Mouse (Mus musculus) erythroblast, embryonic 14.5 days (primary cell): ENCODE data around the gene Pum3. TPM values are rescaled to one million over a fixed set of nuclear protein-coding genes. Genes with fewer than 3 reads are reported as not detected.
A peak's percentile ranks its signal among the peaks of the same experiment; 100 is the strongest.

Source experiments
- H3K27me3 ChIP-seq: 2 replicates; pipeline ENCODE4 v1.6.1; 2012; ENCODE audit warnings: inconsistent platforms; ENCODE audit not compliant: control insufficient read depth
- H3K36me3 ChIP-seq: 2 replicates; pipeline ENCODE4 v1.6.1; 2012; ENCODE audit warnings: mild to moderate bottlenecking, inconsistent platforms; ENCODE audit not compliant: control insufficient read depth
- H3K4me1 ChIP-seq: 2 replicates; pipeline ENCODE4 v1.6.1; 2012; ENCODE audit warnings: inconsistent platforms; ENCODE audit not compliant: control insufficient read depth
- H3K4me3 ChIP-seq: replicated peaks from 2 replicates; pipeline ENCODE3; 2012; ENCODE audit warnings: moderate library complexity, mild to moderate bottlenecking, inconsistent platforms
- H3K9me3 ChIP-seq: 2 replicates; pipeline ENCODE4 v1.6.1; 2012; ENCODE audit warnings: low read length, inconsistent platforms, mixed read lengths; ENCODE audit not compliant: control insufficient read depth
- GATA1 ChIP-seq: IDR thresholded peaks from 2 replicates; pipeline ENCODE4 v1.6.1; 2012; ENCODE audit warnings: low read length, inconsistent platforms, mixed read lengths
- TAL1 ChIP-seq: IDR thresholded peaks from 3 replicates; pipeline ENCODE4 v1.6.1; 2012; ENCODE audit warnings: low read length, inconsistent platforms, mixed read lengths
- polyA plus RNA-seq: library from polyadenylated mRNA; stranded (reverse); fragments of >175 nt; gene quantifications from 2 replicates; pipeline ENCODE4 v1.2.3, GENCODE M21; 2012

Pum3 gene
- 1.5 and 1.9 TPM in 2 replicates for polyA plus RNA-seq

DNA sequence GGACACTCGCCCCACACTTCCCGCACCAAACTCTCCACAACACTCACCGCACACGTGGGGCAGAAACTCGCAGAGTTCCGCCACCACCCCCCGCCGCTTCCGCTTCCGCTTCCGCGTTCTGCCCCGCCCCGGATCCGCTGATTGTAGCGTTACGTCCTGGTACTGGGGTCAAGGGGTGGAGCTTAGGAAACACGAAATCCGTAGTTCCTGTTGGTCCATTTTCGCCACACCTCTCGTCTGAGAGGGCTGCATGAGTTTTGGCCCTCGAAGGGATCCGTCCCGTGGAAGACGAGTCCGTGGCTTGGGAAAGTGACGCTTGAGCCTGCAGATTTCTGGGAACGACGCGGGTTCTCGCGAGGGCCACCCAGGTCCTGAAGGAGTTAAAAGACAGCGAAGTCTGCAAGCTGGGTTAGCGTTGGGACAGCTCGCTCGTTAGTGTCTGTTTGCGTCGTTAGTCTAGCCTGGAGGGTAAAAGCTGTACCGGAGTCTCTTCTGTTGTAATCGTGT lies at the start of gene Pum3:
TSS of gene Pum3 (minus strand) at position 81 of the 507 bp plus-strand sequence.
- TF ChIP-seq TAL1 (no peak), GATA1 (peak; percentile 27; the same call in 1 of the 2 replicates)
- Histone ChIP-seq H3K9me3 (no peaks in the 10 kb centered on the region), H3K27me3 (no peaks in the 10 kb centered on the region), H3K4me3 (peak within 1 kb of the TSS; percentile 94), H3K4me1 (peaks cover 31% of the 10 kb centered on the region), H3K36me3 (peaks cover 14% of the 10 kb centered on the region)

- Histone ChIP-seq H3K4me3 (no peak overlapping the region), H3K36me3 (no peaks in the 10 kb centered on the region), H3K9me3 (no peaks in the 10 kb centered on the region; the same call in 1 of the 2 replicates), H3K4me1 (no peaks in the 10 kb centered on the region), H3K27me3 (no peaks in the 10 kb centered on the region)
- TF ChIP-seq TAL1: no peak
- TF ChIP-seq GATA1: no peak
Measured at GRCm38 (mm10) chr19:27466691-27467090, 37.1 kb upstream of the Pum3 start.

DNA sequence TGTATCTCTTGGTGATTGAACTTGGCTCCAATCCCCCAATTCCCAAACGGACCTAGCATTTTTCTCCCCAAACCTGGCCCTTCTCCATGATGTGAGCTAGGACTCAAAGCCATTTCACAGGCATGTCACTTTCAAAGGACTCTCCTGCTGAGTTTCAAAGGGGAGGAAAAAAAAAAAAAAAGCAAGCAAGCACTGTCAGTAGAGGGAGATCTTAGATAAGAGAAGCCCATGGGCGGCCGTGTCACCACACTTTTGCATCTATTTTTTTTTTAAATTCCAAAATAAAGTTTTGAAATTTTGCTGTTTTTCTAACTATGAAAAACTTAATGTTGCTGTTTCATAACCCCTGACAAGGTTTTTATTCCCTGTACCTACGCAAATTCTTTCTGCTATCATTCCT lies 33.0 kb upstream of the Pum3 start:
- H3K4me1 ChIP-seq: no peaks in the 10 kb centered on the region
- no peaks in the 10 kb centered on the region for H3K36me3 ChIP-seq
- TF ChIP-seq TAL1: no peak
- TF ChIP-seq GATA1: no peak
- H3K27me3 ChIP-seq: no peaks in the 10 kb centered on the region
- no peak overlapping the region for H3K4me3 ChIP-seq
- H3K9me3 ChIP-seq: no peaks in the 10 kb centered on the region; the same call in 1 of the 2 replicates

GRCm38 (mm10) chr19:27450458-27450857 lies 20.8 kb upstream of the Pum3 start:
- Histone ChIP-seq H3K36me3 (no peaks in the 10 kb centered on the region), H3K4me1 (no peaks in the 10 kb centered on the region), H3K4me3 (no peak overlapping the region), H3K27me3 (no peaks in the 10 kb centered on the region), H3K9me3 (no peaks in the 10 kb centered on the region)
- TF ChIP-seq TAL1: no peak
- TF ChIP-seq GATA1: no peak

DNA sequence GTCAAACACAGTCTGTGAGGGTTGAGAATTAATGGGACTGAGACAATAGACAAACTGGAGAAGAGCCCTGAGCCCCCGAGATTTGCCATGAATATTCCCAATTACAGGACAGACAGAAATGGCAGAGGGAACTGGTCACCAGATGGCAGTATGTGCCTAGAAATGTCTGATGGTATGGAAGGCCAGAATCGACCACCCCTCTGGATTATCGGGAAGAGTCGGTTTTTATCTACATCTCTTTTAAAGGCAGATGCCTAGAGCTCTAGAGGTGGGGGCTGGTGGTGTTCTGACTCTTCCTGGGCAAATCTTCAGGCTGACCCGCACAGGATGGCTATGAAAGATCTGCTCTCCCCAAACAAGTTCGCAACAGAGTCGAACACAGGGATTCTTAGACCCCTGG lies 17.9 kb upstream of the Pum3 start:
- H3K4me3 ChIP-seq: no peak overlapping the region
- no peaks in the 10 kb centered on the region for H3K36me3 ChIP-seq
- no peaks in the 10 kb centered on the region for H3K9me3 ChIP-seq
- no peaks in the 10 kb centered on the region for H3K4me1 ChIP-seq
- TF ChIP-seq GATA1 (no peak), TAL1 (no peak)
- H3K27me3 ChIP-seq: no peaks in the 10 kb centered on the region

GRCm38 (mm10) chr19:27441106-27441505 lies 11.5 kb upstream of the Pum3 start:
- Histone ChIP-seq H3K27me3 (no peaks in the 10 kb centered on the region), H3K4me1 (no peaks in the 10 kb centered on the region), H3K9me3 (no peaks in the 10 kb centered on the region), H3K4me3 (no peak overlapping the region), H3K36me3 (no peaks in the 10 kb centered on the region)
- no peak for TF ChIP-seq GATA1
- TF ChIP-seq TAL1: no peak

DNA sequence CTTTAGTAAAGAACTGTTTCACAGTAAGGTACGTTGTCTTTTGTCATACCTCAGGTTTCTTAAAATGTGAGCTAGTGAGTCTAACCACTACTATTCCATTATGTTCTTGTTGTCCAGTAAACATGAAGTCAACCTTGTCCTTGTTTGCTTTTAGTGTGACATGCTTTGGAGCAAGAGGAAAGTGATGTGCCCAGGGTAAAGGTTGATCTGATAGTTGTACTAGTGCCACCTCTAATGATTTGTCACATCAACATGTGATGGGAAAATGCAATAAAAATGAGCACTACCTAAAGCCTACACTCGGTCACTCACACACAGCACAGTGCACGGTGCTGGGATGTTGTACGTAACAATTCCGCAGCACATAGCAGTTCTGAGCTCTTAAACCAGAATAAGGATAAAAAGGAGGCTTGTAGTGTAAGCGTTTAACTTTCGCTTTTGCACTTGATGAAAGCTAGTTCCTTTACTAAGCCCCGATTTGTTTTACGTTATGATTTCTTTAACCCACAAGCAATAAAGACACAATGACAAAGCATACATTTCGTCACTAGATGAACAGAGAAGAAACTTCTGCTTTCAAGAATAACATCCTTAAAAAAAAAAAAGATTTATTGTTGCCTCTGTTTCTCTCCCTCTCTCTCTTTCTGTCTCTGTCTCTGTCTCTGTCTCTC lies 8.5 kb upstream of the Pum3 start:
- TF ChIP-seq TAL1 (no peak), GATA1 (no peak)
- Histone ChIP-seq H3K4me1 (no peaks in the 10 kb centered on the region), H3K9me3 (no peaks in the 10 kb centered on the region), H3K4me3 (no peak overlapping the region), H3K36me3 (no peaks in the 10 kb centered on the region), H3K27me3 (no peaks in the 10 kb centered on the region)

DNA sequence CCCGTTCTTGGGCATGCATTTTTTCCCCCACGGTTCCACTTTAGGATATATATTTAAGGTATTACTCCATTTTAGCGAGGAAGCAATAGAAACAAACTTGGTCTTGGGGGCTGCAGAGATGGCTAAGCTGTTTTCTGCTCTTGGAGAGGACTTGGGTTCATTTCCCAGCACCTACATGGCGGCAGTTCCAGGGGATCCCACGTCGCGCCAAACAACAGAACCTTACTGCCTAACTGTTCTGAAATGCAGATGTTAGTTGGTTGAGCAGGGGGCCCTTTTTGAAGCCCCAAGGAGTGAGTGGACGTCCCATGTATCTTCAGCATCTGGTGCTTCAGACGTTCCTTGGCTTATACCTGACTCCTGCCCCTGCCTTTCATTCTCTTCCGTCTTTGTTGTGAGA lies 781 bp upstream of the Pum3 start:
- H3K4me1 ChIP-seq: peaks cover 31% of the 10 kb centered on the region
- no peaks in the 10 kb centered on the region for H3K9me3 ChIP-seq
- TF ChIP-seq GATA1 (no peak), TAL1 (no peak)
- peak overlapping the region; percentile 94 for H3K4me3 ChIP-seq
- no peaks in the 10 kb centered on the region for H3K27me3 ChIP-seq
- H3K36me3 ChIP-seq: peaks cover 9% of the 10 kb centered on the region

- TF ChIP-seq TAL1: no peak
- TF ChIP-seq GATA1: no peak
- Histone ChIP-seq H3K4me3 (peak overlapping the region; percentile 94), H3K4me1 (peaks cover 31% of the 10 kb centered on the region), H3K27me3 (no peaks in the 10 kb centered on the region), H3K9me3 (no peaks in the 10 kb centered on the region), H3K36me3 (peaks cover 19% of the 10 kb centered on the region)
Measured at GRCm38 (mm10) chr19:27429281-27429680, 344 bp downstream of the Pum3 start.
